Mouse (Mus musculus) lung, postnatal 0 days (tissue): ENCODE results near the gene Pgghg. TPM values are rescaled to one million over a fixed set of nuclear protein-coding genes. Genes with fewer than 3 reads are reported as not detected.

Source experiments
- ATAC-seq: fragments of 200-750 bp; cut with Nextera tagmentation; 2 replicates; pipeline ENCODE4 v1.8.0; 2017; ENCODE audit warnings: moderate library complexity
- DNase-seq: peaks from one replicate; pipeline ENCODE4 v3.0.0-alpha.2; 2016; ENCODE audit warnings: low spot score
- H3K27ac ChIP-seq: fragments of 300-500 bp; sonication (generic); 2 replicates; pipeline ENCODE4 v1.5.1; 2014; ENCODE audit warnings: antibody characterized with exemption, mild to moderate bottlenecking, low read length, mixed read lengths
- H3K27me3 ChIP-seq: fragments of 300-500 bp; sonication (generic); replicated peaks from 2 replicates; pipeline ENCODE4 v1.6.1; 2014; ENCODE audit warnings: low read length, mixed read lengths; ENCODE audit not compliant: insufficient read depth
- H3K36me3 ChIP-seq: fragments of 300-500 bp; sonication (generic); 2 replicates; pipeline ENCODE4 v1.6.1; 2014; ENCODE audit warnings: low read length, mixed read lengths; ENCODE audit not compliant: insufficient read depth
- H3K4me1 ChIP-seq: fragments of 300-500 bp; sonication (generic); 2 replicates; pipeline ENCODE4 v1.6.1; 2014; ENCODE audit warnings: antibody characterized with exemption, low read depth, low read length, mixed read lengths; ENCODE audit not compliant: insufficient read depth
- H3K4me2 ChIP-seq: fragments of 300-500 bp; sonication (generic); replicated peaks from 2 replicates; pipeline ENCODE4 v1.6.1; 2014; ENCODE audit warnings: low read depth, mild to moderate bottlenecking, low read length, moderate library complexity, mixed read lengths
- H3K4me3 ChIP-seq: fragments of 300-500 bp; sonication (generic); 2 replicates; pipeline ENCODE4 v1.5.1; 2014; ENCODE audit warnings: low read depth, low read length
- H3K9ac ChIP-seq: fragments of 300-500 bp; sonication (generic); replicated peaks from 2 replicates; pipeline ENCODE4 v1.6.1; 2014; ENCODE audit warnings: low read depth, mild to moderate bottlenecking
- H3K9me3 ChIP-seq: fragments of 300-500 bp; sonication (generic); 2 replicates; pipeline ENCODE4 v1.6.1; 2016; ENCODE audit warnings: low read length, mixed read lengths
- CTCF ChIP-seq: IDR thresholded peaks from 2 replicates; pipeline ENCODE4 v1.5.1; 2016; ENCODE audit warnings: antibody characterized with exemption, mild to moderate bottlenecking
- EP300 ChIP-seq: IDR thresholded peaks from 2 replicates; pipeline ENCODE4 v1.6.1; 2016; ENCODE audit warnings: antibody characterized with exemption, mild to moderate bottlenecking, control low read depth
- WGBS: fragments of 180-500 bp; shearing (Covaris S2); extraction: QIAGEN DNeasy Blood & Tissue Kit; methylation state at CpG from one replicate; pipeline ENCODE4 v1.1.7; 2014; 5-methylcytosine and 5-hydroxymethylcytosine counted together
- polyA plus RNA-seq: library from polyadenylated mRNA; unstranded; fragments of >200 nt; fragmentation: Nextera tagmentation; extraction: Ambion mirVana; gene quantifications from 2 replicates; pipeline ENCODE4 v1.2.1, GENCODE M21; 2015

Gene Pgghg
- polyA plus RNA-seq, 1 experiment from 2014 or later, result 12.7 TPM

GRCm38 (mm10) chr7:140946311-140946710 is 5.1 kb downstream of the Pgghg start:
- Histone ChIP-seq H3K9ac (no peak overlapping the region), H3K4me1 (peaks cover 23% of the 10 kb centered on the region; the same call in 1 of the 2 replicates), H3K9me3 (no peaks in the 10 kb centered on the region), H3K27me3 (no peaks in the 10 kb centered on the region), H3K27ac (peak overlapping the region; percentile 49), H3K4me3 (no peak overlapping the region), H3K4me2 (no peak overlapping the region), H3K36me3 (peaks cover 26% of the 10 kb centered on the region; the same call in 1 of the 2 replicates)
- no peak for DNase-seq
- ATAC-seq, result no peak
- TF ChIP-seq EP300, result no peak
- no peak for TF ChIP-seq CTCF
- WGBS, result 86% methylated on average over 10 of the region's 10 CpGs

GRCm38 (mm10) chr7:140946980-140947379 is 5.8 kb downstream of the Pgghg start:
- DNase-seq (peak; percentile 75), ATAC-seq (peak; percentile 66)
- H3K4me1 ChIP-seq, result peaks cover 27% of the 10 kb centered on the region; the same call in 1 of the 2 replicates
- WGBS, result 32% methylated on average over 7 of the region's 7 CpGs
- peak overlapping the region; percentile 49 for H3K27ac ChIP-seq
- no peaks in the 10 kb centered on the region for H3K27me3 ChIP-seq
- H3K9me3 ChIP-seq, result no peaks in the 10 kb centered on the region
- no peak overlapping the region for H3K4me2 ChIP-seq
- peak; percentile 90 for TF ChIP-seq EP300
- no peak for TF ChIP-seq CTCF
- no peak overlapping the region for H3K9ac ChIP-seq
- peaks cover 26% of the 10 kb centered on the region; the same call in 1 of the 2 replicates for H3K36me3 ChIP-seq
- no peak overlapping the region for H3K4me3 ChIP-seq

GRCm38 (mm10) chr7:140948161-140948560 is 7.0 kb downstream of the Pgghg start:
- TF ChIP-seq EP300 (no peak), CTCF (no peak)
- Histone ChIP-seq H3K36me3 (peaks cover 26% of the 10 kb centered on the region; the same call in 1 of the 2 replicates), H3K4me1 (peaks cover 18% of the 10 kb centered on the region; the same call in 1 of the 2 replicates), H3K27me3 (no peaks in the 10 kb centered on the region), H3K4me2 (no peak overlapping the region), H3K4me3 (no peak overlapping the region), H3K9ac (no peak overlapping the region), H3K9me3 (no peaks in the 10 kb centered on the region), H3K27ac (0 out of 2 replicates have a peak overlapping the region, but pooled peaks have one; percentile 38)
- no peak for DNase-seq
- WGBS, result 63% methylated on average over 8 of the region's 8 CpGs
- no peak for ATAC-seq

- no peak overlapping the region for H3K27ac ChIP-seq
Observed at GRCm38 (mm10) chr7:140949255-140949654, 8.1 kb downstream of the Pgghg start.

GRCm38 (mm10) chr7:140949824-140950530 is 8.8 kb downstream of the Pgghg start, which contains the start of gene Ifitm5:
TSS of gene Ifitm5 (minus strand) at chr7:140950291.
- Histone ChIP-seq H3K27ac (peak within 1 kb of the TSS; percentile 38), H3K4me1 (peaks cover 14% of the 10 kb centered on the region; the same call in 1 of the 2 replicates), H3K9ac (peak within 1 kb of the TSS; percentile 13), H3K27me3 (no peaks in the 10 kb centered on the region), H3K36me3 (peaks cover 25% of the 10 kb centered on the region; the same call in 1 of the 2 replicates), H3K9me3 (no peaks in the 10 kb centered on the region), H3K4me2 (peak within 1 kb of the TSS; percentile 20), H3K4me3 (no peak within 1 kb of the TSS)
- ATAC-seq, result no peak
- DNase-seq, result no peak
- TF ChIP-seq CTCF, result no peak
- TF ChIP-seq EP300, result no peak
- 86% methylated on average over 16 of the region's 16 CpGs for WGBS

More at GRCm38 (mm10) chr7:140949255-140949654, 8.1 kb downstream of the Pgghg start:
- WGBS, result 83% methylated on average over 6 of the region's 6 CpGs
- H3K27me3 ChIP-seq, result no peaks in the 10 kb centered on the region
- peaks cover 14% of the 10 kb centered on the region; the same call in 1 of the 2 replicates for H3K4me1 ChIP-seq
- TF ChIP-seq CTCF (no peak), EP300 (no peak)
- no peaks in the 10 kb centered on the region for H3K9me3 ChIP-seq
- no peak overlapping the region for H3K9ac ChIP-seq
- H3K36me3 ChIP-seq, result peaks cover 26% of the 10 kb centered on the region; the same call in 1 of the 2 replicates
- no peak for DNase-seq
- no peak for ATAC-seq
- H3K4me2 ChIP-seq, result no peak overlapping the region
- no peak overlapping the region for H3K4me3 ChIP-seq

GRCm38 (mm10) chr7:140951051-140951450 is 9.9 kb downstream of the Pgghg start:
- Histone ChIP-seq H3K9me3 (no peaks in the 10 kb centered on the region), H3K36me3 (0 out of 2 replicates have a peak, but pooled peaks cover 14% of the 10 kb centered on the region), H3K4me2 (peak overlapping the region; percentile 20), H3K9ac (peak overlapping the region; percentile 13), H3K27ac (peak overlapping the region; percentile 38), H3K4me1 (peaks cover 14% of the 10 kb centered on the region; the same call in 1 of the 2 replicates), H3K4me3 (no peak overlapping the region), H3K27me3 (no peaks in the 10 kb centered on the region)
- ATAC-seq (no peak), DNase-seq (peak; percentile 48)
- TF ChIP-seq CTCF, result no peak
- no peak for TF ChIP-seq EP300
- 29% methylated on average over 8 of the region's 8 CpGs for WGBS
